Mouse (Mus musculus) heart, postnatal 0 days (tissue): ENCODE measurements around the gene Cdkn2b. TPM values are rescaled to one million over a fixed set of nuclear protein-coding genes. Genes with fewer than 3 reads are reported as not detected.

Experiments used
- ATAC-seq: fragments of 200-750 bp; cut with Nextera tagmentation; 2 replicates; pipeline ENCODE4 v1.8.0; 2017; ENCODE audit warnings: low read depth, moderate number of reproducible peaks, moderate library complexity; ENCODE audit not compliant: insufficient read depth
- DNase-seq: peaks from one replicate; pipeline ENCODE4 v3.0.0-alpha.2; 2016; ENCODE audit warnings: low spot score
- H3K27ac ChIP-seq: fragments of 300-500 bp; sonication (generic); 2 replicates; pipeline ENCODE4 v1.5.1; 2014; ENCODE audit warnings: low read depth, mild to moderate bottlenecking
- H3K27me3 ChIP-seq: fragments of 300-500 bp; sonication (generic); 2 replicates; pipeline ENCODE4 v1.6.1; 2014; ENCODE audit warnings: low read length, mixed read lengths; ENCODE audit not compliant: control insufficient read depth, insufficient read depth
- H3K36me3 ChIP-seq: fragments of 300-500 bp; sonication (generic); replicated peaks from 2 replicates; pipeline ENCODE4 v1.6.1; 2014; ENCODE audit warnings: low read length, mixed read lengths; ENCODE audit not compliant: control insufficient read depth, insufficient read depth
- H3K4me1 ChIP-seq: fragments of 300-500 bp; sonication (generic); 2 replicates; pipeline ENCODE4 v1.6.1; 2014; ENCODE audit warnings: antibody characterized with exemption; ENCODE audit not compliant: control insufficient read depth, insufficient read depth
- H3K4me2 ChIP-seq: fragments of 300-500 bp; sonication (generic); 2 replicates; pipeline ENCODE4 v1.6.1; 2014; ENCODE audit warnings: low read depth, mild to moderate bottlenecking, low read length, moderate library complexity
- H3K4me3 ChIP-seq: fragments of 300-500 bp; sonication (generic); 2 replicates; pipeline ENCODE4 v1.5.1; 2014; ENCODE audit warnings: low read depth, low read length
- H3K9ac ChIP-seq: fragments of 300-500 bp; sonication (generic); replicated peaks from 2 replicates; pipeline ENCODE4 v1.6.1; 2014; ENCODE audit warnings: low read depth, low read length, mixed read lengths
- H3K9me3 ChIP-seq: fragments of 300-500 bp; sonication (generic); replicated peaks from 2 replicates; pipeline ENCODE4 v1.6.1; 2016; ENCODE audit warnings: low read length; ENCODE audit not compliant: control insufficient read depth
- CTCF ChIP-seq: IDR thresholded peaks from 2 replicates; pipeline ENCODE4 v1.5.1; 2016; ENCODE audit warnings: antibody characterized with exemption, control low read depth, low read depth
- EP300 ChIP-seq: IDR thresholded peaks from 2 replicates; pipeline ENCODE4 v1.6.1; 2016; ENCODE audit warnings: antibody characterized with exemption, low read depth
- WGBS: fragments of 180-500 bp; shearing (Covaris S2); extraction: QIAGEN DNeasy Blood & Tissue Kit; methylation state at CpG from one replicate; pipeline ENCODE4 v1.1.7; 2014; 5-methylcytosine and 5-hydroxymethylcytosine counted together
- polyA plus RNA-seq: library from polyadenylated mRNA; unstranded; fragments of >200 nt; fragmentation: Nextera tagmentation; extraction: Ambion mirVana; gene quantifications from 2 replicates; pipeline ENCODE4 v1.2.1, GENCODE M21; 2015
- total RNA-seq: library from RNA; depleted of rRNA; stranded (reverse); fragments of >200 nt; gene quantifications from 2 replicates; pipeline ENCODE4 v1.2.3, GENCODE M21; 2014; ENCODE audit warnings: low replicate concordance

Gene Cdkn2b
- total and polyA plus RNA-seq, 2 experiments from 2014 or later, result 0.45 to 0.88 TPM

DNA sequence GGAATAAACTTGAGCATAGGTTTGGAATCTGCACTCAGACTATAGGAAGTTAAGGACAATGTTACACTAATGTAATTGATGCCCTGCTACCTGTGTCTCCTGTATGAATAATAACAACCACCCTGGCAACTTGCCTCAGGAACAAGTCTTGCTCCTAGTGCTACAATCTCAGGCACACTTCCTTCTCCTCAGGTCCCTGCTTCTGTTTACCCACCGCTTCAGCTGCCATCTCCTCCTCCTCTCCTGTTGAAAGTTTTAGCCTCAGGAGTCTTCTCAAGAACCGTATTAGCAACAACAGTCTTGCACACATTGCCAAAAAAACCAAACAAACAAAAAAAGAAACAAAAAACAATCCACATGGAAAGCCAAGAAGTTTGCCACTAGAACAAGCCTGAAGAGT is 31.2 kb downstream of the Cdkn2b start:
- no peak overlapping the region for H3K9ac ChIP-seq
- H3K4me3 ChIP-seq, result no peak overlapping the region
- DNase-seq (no peak), ATAC-seq (no peak)
- no peaks in the 10 kb centered on the region for H3K36me3 ChIP-seq
- peaks cover 98% of the 10 kb centered on the region for H3K27me3 ChIP-seq
- no peaks in the 10 kb centered on the region for H3K9me3 ChIP-seq
- H3K4me2 ChIP-seq, result no peak overlapping the region
- no peak overlapping the region for H3K27ac ChIP-seq
- TF ChIP-seq CTCF, result no peak
- no peak for TF ChIP-seq EP300
- H3K4me1 ChIP-seq, result no peaks in the 10 kb centered on the region
- WGBS, result 3% methylated on average over 2 of the region's 2 CpGs

DNA sequence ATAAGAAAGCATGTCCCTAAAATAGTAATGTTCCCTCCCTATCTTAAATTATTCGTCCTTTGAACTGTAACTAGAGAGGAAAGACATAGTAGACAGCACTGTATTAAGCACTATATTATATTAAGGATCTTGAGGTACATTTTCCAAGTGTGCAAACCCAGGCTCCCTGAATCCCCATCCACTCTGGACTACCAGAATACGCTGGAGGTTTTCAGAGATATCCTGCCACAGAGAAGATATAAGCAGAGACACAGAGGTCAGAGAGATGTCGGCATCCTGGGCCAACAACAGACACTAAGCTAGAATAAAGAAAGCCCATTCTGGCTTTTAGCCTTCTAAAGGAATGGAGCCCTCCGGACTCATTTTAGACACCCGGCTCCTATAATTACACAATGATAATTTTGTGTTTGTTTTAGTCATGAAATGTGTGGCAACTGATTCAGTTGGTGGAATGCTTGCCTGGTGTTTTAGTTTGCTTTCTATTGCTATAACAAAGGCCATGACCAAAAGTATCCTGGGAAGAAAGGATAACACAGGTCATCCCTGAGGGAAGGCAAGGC is 33.4 kb downstream of the Cdkn2b start:
- Histone ChIP-seq H3K4me3 (no peak overlapping the region), H3K27ac (no peak overlapping the region), H3K36me3 (no peaks in the 10 kb centered on the region), H3K4me2 (no peak overlapping the region), H3K27me3 (peaks cover 100% of the 10 kb centered on the region), H3K4me1 (no peaks in the 10 kb centered on the region), H3K9me3 (no peaks in the 10 kb centered on the region), H3K9ac (no peak overlapping the region)
- DNase-seq (no peak), ATAC-seq (no peak)
- TF ChIP-seq CTCF (no peak), EP300 (no peak)
- WGBS, result 7% methylated on average over 5 of the region's 5 CpGs

DNA sequence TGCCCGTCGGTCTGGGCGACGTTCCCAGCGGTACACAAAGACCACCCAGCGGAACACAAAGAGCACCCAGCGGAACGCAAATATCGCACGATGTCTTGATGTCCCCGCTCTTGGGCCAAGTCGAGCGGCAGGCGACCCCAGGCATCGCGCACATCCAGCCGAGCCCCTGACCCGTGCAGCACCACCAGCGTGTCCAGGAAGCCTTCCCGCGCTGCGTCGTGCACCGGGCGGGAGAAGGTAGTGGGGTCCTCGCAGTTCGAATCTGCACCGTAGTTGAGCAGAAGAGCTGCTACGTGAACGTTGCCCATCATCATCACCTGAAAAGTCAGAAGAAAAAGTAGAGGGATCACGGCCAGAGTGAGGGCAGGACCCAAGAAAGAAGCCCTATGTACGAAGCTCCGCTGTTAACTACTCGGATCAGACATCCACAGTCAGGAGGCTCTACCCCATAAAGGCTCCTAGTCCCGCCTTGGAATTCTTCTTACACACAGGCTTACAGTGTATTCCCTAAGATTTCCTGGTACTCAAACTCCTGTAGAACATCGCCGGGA is 34.1 kb downstream of the Cdkn2b start:
- WGBS, result 1% methylated on average over 37 of the region's 37 CpGs
- TF ChIP-seq EP300, result no peak
- H3K4me3 ChIP-seq, result no peak overlapping the region

DNA sequence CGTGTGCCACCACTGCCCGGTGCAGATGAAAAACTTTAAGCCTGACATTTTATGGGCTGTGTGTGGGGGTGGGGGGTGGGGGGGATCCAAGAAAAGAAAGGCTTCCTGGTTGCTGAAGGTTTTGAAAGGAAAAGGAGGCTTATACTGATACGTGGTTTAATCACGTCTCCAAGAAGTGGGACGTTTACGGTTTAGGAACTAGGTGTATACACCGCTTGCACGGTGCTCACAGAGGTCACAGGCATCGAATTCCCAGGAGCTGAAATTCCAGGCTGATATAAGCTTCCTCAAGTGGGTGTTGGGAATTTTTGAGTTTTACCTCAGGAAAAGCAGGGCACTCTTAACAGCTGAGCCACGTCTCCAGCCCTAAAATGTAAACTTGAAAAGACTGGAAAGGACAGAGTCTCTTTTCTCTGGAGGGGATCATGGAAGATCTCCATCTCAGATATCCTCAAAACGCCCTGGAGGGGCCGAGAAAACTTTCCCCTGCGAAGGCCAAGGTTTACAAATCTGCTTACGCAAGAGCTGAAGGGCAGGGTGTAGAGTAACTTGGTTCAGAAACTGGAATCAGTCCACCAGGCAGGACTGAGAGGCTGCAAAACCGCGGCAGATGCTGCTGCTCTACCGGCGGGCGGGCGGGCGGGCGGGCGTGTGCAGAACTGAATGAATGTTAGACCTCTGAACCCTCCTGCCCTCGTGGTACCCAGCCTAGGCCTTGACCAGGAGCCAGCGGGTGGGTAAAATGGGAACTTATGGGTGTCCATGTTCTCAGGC is 34.8 kb downstream of the Cdkn2b start:
- H3K9me3 ChIP-seq, result no peaks in the 10 kb centered on the region
- no peak overlapping the region for H3K4me3 ChIP-seq
- no peaks in the 10 kb centered on the region for H3K36me3 ChIP-seq
- peaks cover 98% of the 10 kb centered on the region for H3K27me3 ChIP-seq
- 5% methylated on average over 25 of the region's 25 CpGs for WGBS
- H3K4me1 ChIP-seq, result no peaks in the 10 kb centered on the region
- no peak overlapping the region for H3K9ac ChIP-seq
- no peak for TF ChIP-seq EP300
- TF ChIP-seq CTCF, result no peak
- no peak overlapping the region for H3K27ac ChIP-seq
- DNase-seq (no peak), ATAC-seq (no peak)
- no peak overlapping the region for H3K4me2 ChIP-seq

More for the DNA sequence above, 34.1 kb downstream of the Cdkn2b start:
- H3K27ac ChIP-seq, result no peak overlapping the region
- DNase-seq (no peak), ATAC-seq (no peak)
- H3K27me3 ChIP-seq, result peaks cover 100% of the 10 kb centered on the region
- no peak overlapping the region for H3K4me2 ChIP-seq
- no peaks in the 10 kb centered on the region for H3K36me3 ChIP-seq
- no peaks in the 10 kb centered on the region for H3K9me3 ChIP-seq
- no peaks in the 10 kb centered on the region for H3K4me1 ChIP-seq
- no peak overlapping the region for H3K9ac ChIP-seq

DNA sequence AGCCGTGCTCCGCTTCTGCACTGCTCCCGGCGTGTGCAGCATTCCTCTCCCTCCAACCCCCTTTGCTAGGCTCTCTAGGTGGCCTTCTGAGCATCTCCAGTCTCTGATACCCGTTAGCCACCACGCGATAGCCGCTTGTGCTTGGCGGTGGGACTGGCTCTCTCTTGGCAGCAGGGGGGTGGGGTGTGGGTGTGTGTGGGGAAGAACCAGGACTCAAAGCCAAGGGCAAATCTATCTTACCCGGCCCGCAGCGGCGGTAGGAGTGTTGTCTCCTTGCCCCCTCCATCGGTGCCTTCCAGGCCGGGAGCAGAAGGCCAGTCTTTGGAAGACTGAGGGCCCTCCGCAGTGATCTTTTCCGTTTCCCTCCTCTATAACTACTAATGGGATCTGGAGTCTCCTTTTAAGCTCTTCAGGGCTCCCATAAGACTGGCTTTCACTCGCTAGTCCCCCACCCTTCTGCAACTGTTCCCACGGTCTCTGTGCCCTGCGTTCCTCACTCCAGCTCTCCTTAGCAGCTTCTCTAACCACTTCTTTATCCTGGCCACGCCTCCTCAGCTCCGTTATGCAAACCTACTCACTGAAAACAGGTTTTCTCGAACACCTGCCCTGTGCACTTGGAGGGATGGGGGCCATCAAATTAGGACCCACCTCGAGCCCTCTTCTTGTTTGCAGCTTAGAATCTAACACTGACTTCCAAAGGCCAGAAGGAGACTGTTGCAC is 35.9 kb downstream of the Cdkn2b start:
- Histone ChIP-seq H3K27ac (no peak overlapping the region), H3K36me3 (no peaks in the 10 kb centered on the region), H3K4me1 (no peaks in the 10 kb centered on the region), H3K27me3 (peaks cover 98% of the 10 kb centered on the region), H3K9ac (no peak overlapping the region), H3K4me3 (no peak overlapping the region), H3K4me2 (no peak overlapping the region), H3K9me3 (no peaks in the 10 kb centered on the region)
- 2% methylated on average over 24 of the region's 24 CpGs for WGBS
- TF ChIP-seq EP300 (no peak), CTCF (no peak)
- ATAC-seq, result no peak
- DNase-seq, result no peak
